Mouse (Mus musculus): ENCODE data around the gene Tescl. TPM values are rescaled to one million over a fixed set of nuclear protein-coding genes. Genes with fewer than 3 reads are reported as not detected.

Tescl gene
- polyA plus RNA-seq, 1 experiment from 2014 or later: not detected

DNA sequence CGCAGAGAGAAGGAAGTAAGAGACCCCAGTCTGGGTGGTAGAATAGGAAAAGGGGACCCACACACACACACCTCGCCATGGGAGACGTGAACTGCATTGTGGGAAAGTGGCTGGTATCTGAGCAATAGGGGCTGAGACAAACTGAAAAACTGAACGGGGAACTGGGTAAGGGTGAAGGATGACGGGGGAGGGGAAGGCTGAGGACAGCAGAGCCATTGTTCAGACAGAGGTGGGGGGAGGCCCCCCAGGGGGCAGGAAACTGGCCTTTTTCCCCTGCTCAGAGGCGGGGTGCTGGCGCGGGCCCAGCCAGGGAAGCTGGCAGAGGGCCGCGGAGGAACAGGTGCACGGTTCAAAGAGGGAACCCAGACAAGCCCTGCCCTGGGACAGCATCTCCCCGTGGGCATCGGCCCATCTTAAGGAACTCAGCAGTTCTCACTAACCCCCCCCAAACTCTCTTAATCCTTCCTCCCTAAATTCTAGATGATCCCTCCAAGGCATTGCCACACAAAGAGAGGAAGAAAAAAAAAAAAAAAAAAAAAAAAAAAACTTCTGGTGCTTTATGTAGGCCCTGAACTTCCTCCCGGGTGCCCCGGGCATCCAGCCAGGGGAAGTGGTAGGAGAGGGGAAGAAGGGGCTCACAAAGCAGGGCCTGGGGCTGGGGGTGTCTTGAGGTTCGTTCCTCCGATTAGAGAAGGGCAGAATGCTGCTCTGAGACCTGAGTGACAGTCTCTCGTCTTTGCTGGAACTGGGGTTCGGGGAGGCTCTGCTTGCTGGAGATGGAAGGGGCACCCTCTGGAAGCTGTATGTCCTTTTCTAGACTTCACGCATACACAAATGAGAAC lies 40.0 kb upstream of the Tescl start:
- H3K4me1 ChIP-seq (ENCODE audit: control insufficient read depth, insufficient read depth, low read length): peaks cover 16% of the 10 kb centered on the region
- no peak overlapping the region for H3K4me2 ChIP-seq (ENCODE audit: low read depth, severe bottlenecking)
- WGBS: 47% methylated on average over 19 of the region's 20 CpGs
- peak overlapping the region; percentile 27; the same call in 1 of the 2 replicates for H3K9ac ChIP-seq (ENCODE audit: low read length)
- no peaks in the 10 kb centered on the region for H3K36me3 ChIP-seq (ENCODE audit: control insufficient read depth, insufficient read depth, low read length)
- H3K27me3 ChIP-seq (ENCODE audit: control insufficient read depth, insufficient read depth, low read length): no peaks in the 10 kb centered on the region
- ATAC-seq (ENCODE audit: insufficient number of reproducible peaks, low FRiP score, low TSS enrichment, low read depth): no peak
- H3K4me3 ChIP-seq (ENCODE audit: low read depth, low read length): no peak overlapping the region
- DNase-seq (ENCODE audit: low spot score): no peak
- no peaks in the 10 kb centered on the region for H3K9me3 ChIP-seq (ENCODE audit: control insufficient read depth, low read length)
- no peak overlapping the region for H3K27ac ChIP-seq (replicated peaks; ENCODE audit: low read depth, low read length)

DNA sequence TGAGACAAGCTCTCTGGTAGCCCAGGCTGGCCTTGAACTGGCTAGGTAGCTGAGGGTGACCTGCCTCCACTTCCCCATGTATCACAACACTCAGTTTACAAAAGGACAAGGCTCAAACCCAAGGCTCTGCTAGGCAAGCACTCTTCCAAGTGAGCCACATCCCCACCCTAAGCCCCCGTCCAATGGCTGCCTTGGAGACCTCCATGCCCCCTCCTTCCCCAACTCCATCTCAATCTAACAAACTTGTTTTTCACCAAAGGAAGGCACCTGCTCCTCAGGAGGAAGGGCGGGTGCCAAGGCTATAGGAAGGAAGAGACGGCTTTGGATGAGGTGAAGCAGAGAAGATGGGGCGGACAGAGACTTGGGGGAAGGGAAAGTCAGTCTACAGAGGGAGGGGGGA lies 39.0 kb upstream of the Tescl start:
- H3K27ac ChIP-seq (replicated peaks; ENCODE audit: low read depth, low read length): no peak overlapping the region

GRCm38 (mm10) chr7:24372300-24372699 lies 38.6 kb upstream of the Tescl start:
- Histone ChIP-seq H3K9me3 (ENCODE audit: control insufficient read depth, low read length) (no peaks in the 10 kb centered on the region), H3K27me3 (ENCODE audit: control insufficient read depth, insufficient read depth, low read length) (no peaks in the 10 kb centered on the region), H3K4me3 (ENCODE audit: low read depth, low read length) (no peak overlapping the region), H3K36me3 (ENCODE audit: control insufficient read depth, insufficient read depth, low read length) (no peaks in the 10 kb centered on the region), H3K4me2 (ENCODE audit: low read depth, severe bottlenecking) (no peak overlapping the region), H3K9ac (ENCODE audit: low read length) (no peak overlapping the region), H3K4me1 (ENCODE audit: control insufficient read depth, insufficient read depth, low read length) (peaks cover 4% of the 10 kb centered on the region; the same call in 1 of the 2 replicates), H3K27ac (replicated peaks; ENCODE audit: low read depth, low read length) (no peak overlapping the region)
- no peak for ATAC-seq (ENCODE audit: insufficient number of reproducible peaks, low FRiP score, low TSS enrichment, low read depth)
- 79% methylated on average over 9 of the region's 11 CpGs for WGBS
- DNase-seq (ENCODE audit: low spot score): no peak

More for the DNA sequence above, 39.0 kb upstream of the Tescl start:
- ATAC-seq (ENCODE audit: insufficient number of reproducible peaks, low FRiP score, low TSS enrichment, low read depth): no peak
- no peaks in the 10 kb centered on the region for H3K9me3 ChIP-seq (ENCODE audit: control insufficient read depth, low read length)
- no peaks in the 10 kb centered on the region for H3K36me3 ChIP-seq (ENCODE audit: control insufficient read depth, insufficient read depth, low read length)
- no peak overlapping the region for H3K4me3 ChIP-seq (ENCODE audit: low read depth, low read length)
- no peak for DNase-seq (ENCODE audit: low spot score)
- H3K9ac ChIP-seq (ENCODE audit: low read length): no peak overlapping the region
- H3K27me3 ChIP-seq (ENCODE audit: control insufficient read depth, insufficient read depth, low read length): no peaks in the 10 kb centered on the region
- H3K4me1 ChIP-seq (ENCODE audit: control insufficient read depth, insufficient read depth, low read length): peaks cover 8% of the 10 kb centered on the region; the same call in 1 of the 2 replicates
- WGBS: 77% methylated on average over 4 of the region's 4 CpGs
- no peak overlapping the region for H3K4me2 ChIP-seq (ENCODE audit: low read depth, severe bottlenecking)

- Histone ChIP-seq H3K4me3 (ENCODE audit: low read depth, low read length) (no peak overlapping the region), H3K36me3 (ENCODE audit: control insufficient read depth, insufficient read depth, low read length) (no peaks in the 10 kb centered on the region), H3K27ac (replicated peaks; ENCODE audit: low read depth, low read length) (no peak overlapping the region), H3K4me2 (ENCODE audit: low read depth, severe bottlenecking) (no peak overlapping the region), H3K9me3 (ENCODE audit: control insufficient read depth, low read length) (no peaks in the 10 kb centered on the region), H3K9ac (ENCODE audit: low read length) (no peak overlapping the region), H3K4me1 (ENCODE audit: control insufficient read depth, insufficient read depth, low read length) (no peaks in the 10 kb centered on the region; the same call in 1 of the 2 replicates), H3K27me3 (ENCODE audit: control insufficient read depth, insufficient read depth, low read length) (no peaks in the 10 kb centered on the region)
- DNase-seq (ENCODE audit: low spot score) (no peak), ATAC-seq (ENCODE audit: insufficient number of reproducible peaks, low FRiP score, low TSS enrichment, low read depth) (no peak)
- 60% methylated on average over 3 of the region's 3 CpGs for WGBS
Measured at GRCm38 (mm10) chr7:24371809-24372145, 38.0 kb upstream of the Tescl start.

DNA sequence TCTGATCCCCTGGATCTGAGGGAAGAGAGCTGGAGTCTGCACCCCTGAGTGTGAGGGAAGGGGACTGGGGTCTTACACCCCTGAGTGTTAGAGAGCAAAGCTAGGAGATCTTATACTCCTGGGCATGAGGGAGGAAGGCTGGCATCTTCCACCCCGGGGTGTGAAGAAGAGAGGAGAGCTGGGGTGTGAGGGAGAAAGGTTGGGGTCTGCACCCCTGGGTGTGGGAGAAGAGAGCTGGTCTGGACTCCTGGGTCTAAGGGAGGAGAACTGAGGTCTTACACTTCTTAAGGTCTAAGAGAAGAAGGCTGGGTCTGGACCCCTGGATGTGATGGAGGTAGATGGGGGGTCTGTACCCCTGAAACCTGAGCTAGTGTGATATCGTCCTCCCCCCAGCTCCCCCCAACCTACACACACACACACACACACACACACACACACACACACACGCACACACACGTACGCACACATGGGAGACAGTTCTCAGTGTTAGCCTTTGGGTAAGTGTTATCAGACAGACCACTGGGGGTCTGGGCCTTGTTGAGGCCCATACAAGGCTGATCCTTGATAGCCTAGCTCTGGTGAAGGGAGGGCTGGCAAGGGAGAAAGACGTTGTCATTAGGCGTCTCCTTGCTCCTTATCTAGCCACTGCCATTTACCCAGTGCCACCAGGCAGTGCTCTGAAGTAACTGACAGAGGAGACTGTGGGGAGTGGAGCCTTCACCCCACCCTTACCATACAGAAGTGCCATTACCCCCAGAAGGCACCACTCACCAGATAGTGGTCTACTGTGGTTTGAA lies 37.5 kb upstream of the Tescl start:
- 74% methylated on average over 7 of the region's 7 CpGs for WGBS
- Histone ChIP-seq H3K27ac (replicated peaks; ENCODE audit: low read depth, low read length) (no peak overlapping the region), H3K27me3 (ENCODE audit: control insufficient read depth, insufficient read depth, low read length) (no peaks in the 10 kb centered on the region), H3K9ac (ENCODE audit: low read length) (no peak overlapping the region), H3K4me1 (ENCODE audit: control insufficient read depth, insufficient read depth, low read length) (no peaks in the 10 kb centered on the region), H3K9me3 (ENCODE audit: control insufficient read depth, low read length) (no peaks in the 10 kb centered on the region), H3K4me3 (ENCODE audit: low read depth, low read length) (no peak overlapping the region), H3K4me2 (ENCODE audit: low read depth, severe bottlenecking) (no peak overlapping the region), H3K36me3 (ENCODE audit: control insufficient read depth, insufficient read depth, low read length) (no peaks in the 10 kb centered on the region)
- no peak for DNase-seq (ENCODE audit: low spot score)
- ATAC-seq (ENCODE audit: insufficient number of reproducible peaks, low FRiP score, low TSS enrichment, low read depth): no peak

GRCm38 (mm10) chr7:24369731-24370541 lies 36.2 kb upstream of the Tescl start, which contains the start of gene Kcnn4:
Gene Kcnn4 (plus strand): TSS chr7:24370263.
- H3K4me3 ChIP-seq (ENCODE audit: low read depth, low read length): no peak within 1 kb of the TSS
- WGBS: 43% methylated on average over 23 of the region's 23 CpGs
- no peak for ATAC-seq (ENCODE audit: insufficient number of reproducible peaks, low FRiP score, low TSS enrichment, low read depth)
- no peaks in the 10 kb centered on the region for H3K36me3 ChIP-seq (ENCODE audit: control insufficient read depth, insufficient read depth, low read length)
- no peaks in the 10 kb centered on the region for H3K27me3 ChIP-seq (ENCODE audit: control insufficient read depth, insufficient read depth, low read length)
- H3K4me2 ChIP-seq (ENCODE audit: low read depth, severe bottlenecking): no peak within 1 kb of the TSS
- DNase-seq (ENCODE audit: low spot score): no peak
- 0 out of 2 replicates have a peak within 1 kb of the TSS, but pooled peaks have one; percentile 21 for H3K27ac ChIP-seq (replicated peaks; ENCODE audit: low read depth, low read length)
- 0 out of 2 replicates have a peak within 1 kb of the TSS, but pooled peaks have one; percentile 3 for H3K9ac ChIP-seq (ENCODE audit: low read length)
- H3K4me1 ChIP-seq (ENCODE audit: control insufficient read depth, insufficient read depth, low read length): no peaks in the 10 kb centered on the region
- H3K9me3 ChIP-seq (ENCODE audit: control insufficient read depth, low read length): no peaks in the 10 kb centered on the region; the same call in 1 of the 2 replicates

DNA sequence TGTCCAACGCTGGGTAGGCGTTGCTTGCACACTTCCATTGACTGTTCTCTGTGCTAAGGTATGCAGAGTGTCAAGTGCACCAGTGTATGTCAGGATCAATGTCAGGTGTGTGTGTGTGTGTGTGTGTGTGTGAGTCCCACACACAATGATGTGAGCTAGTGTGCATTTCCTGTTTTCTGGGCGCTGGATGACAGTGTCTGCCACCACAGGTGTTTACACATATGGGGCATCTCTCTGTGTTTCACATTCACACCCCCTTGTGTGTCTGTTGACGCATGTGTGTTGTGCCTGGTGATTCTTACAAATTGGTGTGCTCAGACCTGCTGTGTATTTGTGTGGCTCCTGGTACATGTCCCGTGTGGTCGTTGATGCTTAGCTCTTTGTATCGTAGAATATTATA lies 35.2 kb upstream of the Tescl start:
- Histone ChIP-seq H3K4me3 (ENCODE audit: low read depth, low read length) (no peak overlapping the region), H3K36me3 (ENCODE audit: control insufficient read depth, insufficient read depth, low read length) (no peaks in the 10 kb centered on the region), H3K9me3 (ENCODE audit: control insufficient read depth, low read length) (no peaks in the 10 kb centered on the region; the same call in 1 of the 2 replicates), H3K27me3 (ENCODE audit: control insufficient read depth, insufficient read depth, low read length) (no peaks in the 10 kb centered on the region), H3K4me1 (ENCODE audit: control insufficient read depth, insufficient read depth, low read length) (no peaks in the 10 kb centered on the region), H3K27ac (replicated peaks; ENCODE audit: low read depth, low read length) (no peak overlapping the region), H3K9ac (ENCODE audit: low read length) (no peak overlapping the region), H3K4me2 (ENCODE audit: low read depth, severe bottlenecking) (no peak overlapping the region)
- WGBS: 88% methylated on average over 7 of the region's 7 CpGs
- no peak for DNase-seq (ENCODE audit: low spot score)
- ATAC-seq (ENCODE audit: insufficient number of reproducible peaks, low FRiP score, low TSS enrichment, low read depth): no peak

GRCm38 (mm10) chr7:24368226-24368625 lies 34.5 kb upstream of the Tescl start:
- no peaks in the 10 kb centered on the region for H3K27me3 ChIP-seq (ENCODE audit: control insufficient read depth, insufficient read depth, low read length)
- H3K9ac ChIP-seq (ENCODE audit: low read length): no peak overlapping the region
- H3K9me3 ChIP-seq (ENCODE audit: control insufficient read depth, low read length): no peaks in the 10 kb centered on the region; the same call in 1 of the 2 replicates
- 76% methylated on average over 4 of the region's 4 CpGs for WGBS
- H3K36me3 ChIP-seq (ENCODE audit: control insufficient read depth, insufficient read depth, low read length): no peaks in the 10 kb centered on the region
- no peak for DNase-seq (ENCODE audit: low spot score)
- no peak for ATAC-seq (ENCODE audit: insufficient number of reproducible peaks, low FRiP score, low TSS enrichment, low read depth)
- H3K4me2 ChIP-seq (ENCODE audit: low read depth, severe bottlenecking): no peak overlapping the region
- no peak overlapping the region for H3K27ac ChIP-seq (replicated peaks; ENCODE audit: low read depth, low read length)
- no peaks in the 10 kb centered on the region for H3K4me1 ChIP-seq (ENCODE audit: control insufficient read depth, insufficient read depth, low read length)
- no peak overlapping the region for H3K4me3 ChIP-seq (ENCODE audit: low read depth, low read length)

Measured in limb, embryonic 11.5 days (tissue).